Mouse (Mus musculus) hindbrain, embryonic 11.5 days (tissue): ENCODE results near the gene Kars. TPM values are rescaled to one million over a fixed set of nuclear protein-coding genes. Genes with fewer than 3 reads are reported as not detected.

Experiments used
- ATAC-seq: fragments of 200-750 bp; cut with Nextera tagmentation; 2 replicates; pipeline ENCODE4 v1.8.0; 2017; ENCODE audit warnings: mild to moderate bottlenecking, moderate TSS enrichment, moderate library complexity; ENCODE audit not compliant: low FRiP score
- DNase-seq: peaks from one replicate; pipeline ENCODE4 v3.0.0-alpha.2; 2015; ENCODE audit warnings: low spot score
- H3K27ac ChIP-seq: fragments of 300-500 bp; sonication (generic); 2 replicates; pipeline ENCODE4 v1.5.1; 2014; ENCODE audit warnings: mild to moderate bottlenecking, low read depth, low read length
- H3K27me3 ChIP-seq: fragments of 300-500 bp; sonication (generic); 2 replicates; pipeline ENCODE4 v1.6.1; 2014; ENCODE audit warnings: mild to moderate bottlenecking, low read length, moderate library complexity, mixed read lengths; ENCODE audit not compliant: control insufficient read depth, insufficient read depth
- H3K36me3 ChIP-seq: fragments of 300-500 bp; sonication (generic); 2 replicates; pipeline ENCODE4 v1.6.1; 2014; ENCODE audit warnings: mild to moderate bottlenecking, low read length, moderate library complexity, mixed read lengths; ENCODE audit not compliant: control insufficient read depth, insufficient read depth
- H3K4me1 ChIP-seq: fragments of 300-500 bp; sonication (generic); replicated peaks from 2 replicates; pipeline ENCODE4 v1.6.1; 2014; ENCODE audit warnings: low read length, mixed read lengths; ENCODE audit not compliant: control insufficient read depth, insufficient read depth
- H3K4me2 ChIP-seq: fragments of 300-500 bp; sonication (generic); replicated peaks from 2 replicates; pipeline ENCODE4 v1.6.1; 2014; ENCODE audit warnings: mild to moderate bottlenecking, low read depth, low read length
- H3K4me3 ChIP-seq: fragments of 300-500 bp; sonication (generic); 2 replicates; pipeline ENCODE4 v1.5.1; 2014; ENCODE audit warnings: low read depth, low read length
- H3K9ac ChIP-seq: fragments of 300-500 bp; sonication (generic); 2 replicates; pipeline ENCODE4 v1.6.1; 2014; ENCODE audit warnings: low read depth, low read length
- H3K9me3 ChIP-seq: fragments of 300-500 bp; sonication (generic); 2 replicates; pipeline ENCODE4 v1.6.1; 2016; ENCODE audit warnings: low read length; ENCODE audit not compliant: control insufficient read depth
- WGBS: fragments of 180-500 bp; shearing (Covaris S2); extraction: QIAGEN DNeasy Blood & Tissue Kit; methylation state at CpG from one replicate; pipeline ENCODE4 v1.1.7; 2014; 5-methylcytosine and 5-hydroxymethylcytosine counted together
- polyA plus RNA-seq: library from polyadenylated mRNA; unstranded; fragments of >200 nt; fragmentation: Nextera tagmentation; extraction: Ambion mirVana; gene quantifications from 2 replicates; pipeline ENCODE4 v1.2.1, GENCODE M21; 2014

Gene Kars
- 239 and 248 TPM in 2 replicates for polyA plus RNA-seq

DNA sequence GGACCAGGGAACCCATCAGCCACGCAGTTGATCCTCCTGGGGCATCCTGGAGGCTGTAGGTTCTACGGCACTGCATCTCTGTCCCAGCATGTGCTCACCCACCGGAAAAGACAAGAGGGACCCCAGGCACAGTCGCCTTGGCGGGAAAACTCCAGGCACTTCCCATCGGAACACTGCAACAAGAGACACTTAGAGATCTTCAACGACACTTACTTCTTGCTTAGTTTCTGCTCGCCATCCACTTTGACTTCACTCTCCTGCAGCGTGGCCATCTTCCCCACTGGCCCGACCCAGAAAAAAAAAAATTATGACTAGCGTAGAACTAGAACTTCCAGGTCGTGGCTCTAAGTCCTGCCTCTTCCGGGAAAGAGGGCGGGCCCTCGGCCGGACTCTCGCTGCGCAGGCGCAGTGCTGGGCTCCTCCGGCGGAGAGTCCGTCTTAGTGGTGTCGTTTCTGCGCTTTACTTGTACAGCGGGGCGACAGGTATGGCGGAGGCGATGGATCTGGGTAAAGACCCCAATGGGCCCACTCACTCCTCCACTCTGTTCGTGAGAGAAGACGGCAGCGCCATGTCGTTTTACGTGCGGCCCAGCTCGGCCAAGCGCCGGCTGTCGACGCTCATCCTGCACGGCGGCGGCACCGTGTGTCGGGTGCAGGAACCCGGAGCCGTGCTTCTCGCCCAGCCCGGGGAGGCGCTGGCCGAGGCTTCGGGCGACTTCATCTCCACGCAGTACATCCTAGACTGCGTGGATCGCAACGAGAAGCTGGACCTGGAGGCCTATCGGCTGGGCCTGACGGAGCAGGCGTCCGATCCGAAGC lies at the start of gene Kars, which contains the start of gene Terf2ip:
TSS of gene Kars (minus strand) at position 327 of the 819 bp plus-strand sequence.
TSS of gene Terf2ip (plus strand) at position 402 of the 819 bp plus-strand sequence.
- ATAC-seq (peak; percentile 92), DNase-seq (peak; percentile 95)
- H3K4me1 ChIP-seq: no peaks in the 10 kb centered on the region
- H3K9ac ChIP-seq: peak within 1 kb of the TSS; percentile 79
- no peaks in the 10 kb centered on the region for H3K36me3 ChIP-seq
- peak within 1 kb of the TSS; percentile 42 for H3K27ac ChIP-seq
- WGBS: under 1% methylated on average over 61 of the region's 61 CpGs
- H3K4me2 ChIP-seq: peak within 1 kb of the TSS; percentile 96
- peak within 1 kb of the TSS; percentile 74 for H3K4me3 ChIP-seq
- H3K9me3 ChIP-seq: no peaks in the 10 kb centered on the region
- H3K27me3 ChIP-seq: no peaks in the 10 kb centered on the region

DNA sequence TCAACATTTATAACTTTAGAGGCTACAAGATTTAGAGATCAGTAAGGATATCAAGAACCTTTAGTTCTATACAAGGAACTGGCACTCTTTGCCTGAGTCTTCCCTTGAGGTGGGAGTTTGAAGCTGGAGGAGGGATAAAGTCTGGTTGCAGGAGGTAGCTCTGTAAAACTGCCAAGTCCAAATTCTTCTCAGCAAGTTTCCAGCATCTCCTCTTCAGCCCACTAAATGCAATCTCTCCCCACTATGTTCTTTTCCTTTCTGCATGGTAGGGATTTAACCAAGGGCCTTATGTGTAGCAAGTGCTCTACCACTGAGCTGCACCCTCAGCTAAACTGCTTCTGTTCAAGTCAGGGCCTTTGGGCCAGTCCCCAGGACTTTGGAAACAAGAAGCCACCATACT lies 43.3 kb upstream of the Kars start:
- no peaks in the 10 kb centered on the region for H3K27me3 ChIP-seq
- no peak overlapping the region for H3K27ac ChIP-seq
- H3K4me2 ChIP-seq: no peak overlapping the region
- no peak overlapping the region for H3K4me3 ChIP-seq
- no peaks in the 10 kb centered on the region for H3K36me3 ChIP-seq
- no peaks in the 10 kb centered on the region for H3K4me1 ChIP-seq
- H3K9me3 ChIP-seq: no peaks in the 10 kb centered on the region
- no peak overlapping the region for H3K9ac ChIP-seq
- DNase-seq: no peak
- ATAC-seq: no peak

GRCm38 (mm10) chr8:112051537-112051936 lies 40.4 kb upstream of the Kars start:
- WGBS: 77% methylated on average over 9 of the region's 9 CpGs
- Histone ChIP-seq H3K4me1 (no peaks in the 10 kb centered on the region), H3K27me3 (no peaks in the 10 kb centered on the region), H3K9me3 (no peaks in the 10 kb centered on the region), H3K36me3 (no peaks in the 10 kb centered on the region), H3K27ac (no peak overlapping the region), H3K4me2 (no peak overlapping the region), H3K9ac (no peak overlapping the region), H3K4me3 (no peak overlapping the region)
- DNase-seq: no peak
- ATAC-seq: no peak

DNA sequence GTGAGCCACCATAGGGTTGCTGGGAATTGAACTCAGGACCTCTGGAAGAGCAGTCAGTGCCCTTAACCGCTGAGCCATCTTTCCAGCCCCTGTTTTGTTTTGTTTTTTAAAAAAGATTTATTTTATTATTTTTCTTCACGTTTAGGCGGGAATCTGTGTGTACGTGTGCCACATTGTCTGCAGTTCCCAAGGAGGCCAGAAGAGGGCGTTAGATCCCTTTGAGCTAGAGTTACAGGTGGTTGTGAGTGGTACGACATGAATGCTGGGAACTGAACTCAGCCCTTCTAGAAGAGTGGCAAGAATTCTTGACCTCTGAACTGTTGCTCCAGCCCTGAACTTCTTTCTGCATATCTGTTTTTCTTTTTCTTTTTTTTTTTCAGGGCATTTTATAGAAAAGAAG lies 38.9 kb upstream of the Kars start:
- 84% methylated on average over 6 of the region's 6 CpGs for WGBS
- DNase-seq (no peak), ATAC-seq (no peak)
- Histone ChIP-seq H3K27me3 (no peaks in the 10 kb centered on the region), H3K36me3 (no peaks in the 10 kb centered on the region), H3K9me3 (no peaks in the 10 kb centered on the region), H3K4me1 (no peaks in the 10 kb centered on the region), H3K4me3 (no peak overlapping the region), H3K4me2 (no peak overlapping the region), H3K27ac (no peak overlapping the region), H3K9ac (no peak overlapping the region)

DNA sequence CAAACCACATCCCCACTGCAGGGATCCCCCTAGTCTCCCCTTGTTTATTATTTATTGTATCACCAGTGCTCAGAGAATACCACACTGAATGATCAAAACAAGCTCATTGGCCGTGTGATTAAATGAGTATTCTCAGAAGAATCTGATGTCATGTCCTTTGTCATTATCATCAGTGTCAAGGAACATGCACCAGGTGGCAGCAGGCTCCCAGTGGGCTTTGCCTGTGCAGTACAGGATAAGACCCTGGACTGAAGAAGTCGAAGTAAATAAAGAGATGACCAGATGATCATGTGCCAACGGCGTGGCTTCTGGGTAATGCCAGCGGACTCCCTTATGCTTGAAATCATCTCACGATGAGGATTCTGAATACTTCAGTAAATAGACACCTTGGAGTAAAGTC lies 37.2 kb upstream of the Kars start:
- Histone ChIP-seq H3K9me3 (no peaks in the 10 kb centered on the region), H3K27ac (no peak overlapping the region), H3K4me3 (no peak overlapping the region), H3K9ac (no peak overlapping the region), H3K27me3 (no peaks in the 10 kb centered on the region), H3K36me3 (no peaks in the 10 kb centered on the region), H3K4me2 (no peak overlapping the region), H3K4me1 (no peaks in the 10 kb centered on the region)
- DNase-seq (no peak), ATAC-seq (no peak)
- 82% methylated on average over 6 of the region's 6 CpGs for WGBS

- Histone ChIP-seq H3K4me2 (no peak overlapping the region), H3K9ac (no peak overlapping the region), H3K4me3 (no peak overlapping the region), H3K9me3 (no peaks in the 10 kb centered on the region), H3K27me3 (no peaks in the 10 kb centered on the region), H3K36me3 (no peaks in the 10 kb centered on the region), H3K4me1 (no peaks in the 10 kb centered on the region), H3K27ac (no peak overlapping the region)
- DNase-seq (peak; percentile 93), ATAC-seq (peak; percentile 70; the same call in 1 of the 2 replicates)
- 6% methylated on average over 7 of the region's 7 CpGs for WGBS
Observed at GRCm38 (mm10) chr8:112045896-112046295, 34.8 kb upstream of the Kars start.

- no peaks in the 10 kb centered on the region for H3K4me1 ChIP-seq
- 85% methylated on average over 5 of the region's 5 CpGs for WGBS
Observed at GRCm38 (mm10) chr8:112045182-112045581, 34.1 kb upstream of the Kars start.

GRCm38 (mm10) chr8:112037521-112037920 lies 26.4 kb upstream of the Kars start:
- no peak overlapping the region for H3K9ac ChIP-seq
- H3K9me3 ChIP-seq: no peaks in the 10 kb centered on the region
- ATAC-seq (no peak), DNase-seq (no peak)
- H3K36me3 ChIP-seq: no peaks in the 10 kb centered on the region
- no peaks in the 10 kb centered on the region for H3K4me1 ChIP-seq
- H3K27ac ChIP-seq: no peak overlapping the region
- H3K4me2 ChIP-seq: no peak overlapping the region
- H3K4me3 ChIP-seq: no peak overlapping the region
- WGBS: 80% methylated on average over 18 of the region's 18 CpGs
- H3K27me3 ChIP-seq: no peaks in the 10 kb centered on the region

More at GRCm38 (mm10) chr8:112045182-112045581, 34.1 kb upstream of the Kars start:
- no peak for ATAC-seq
- Histone ChIP-seq H3K4me3 (no peak overlapping the region), H3K27ac (no peak overlapping the region), H3K27me3 (no peaks in the 10 kb centered on the region), H3K9ac (no peak overlapping the region), H3K4me2 (no peak overlapping the region), H3K36me3 (no peaks in the 10 kb centered on the region), H3K9me3 (no peaks in the 10 kb centered on the region)
- no peak for DNase-seq

DNA sequence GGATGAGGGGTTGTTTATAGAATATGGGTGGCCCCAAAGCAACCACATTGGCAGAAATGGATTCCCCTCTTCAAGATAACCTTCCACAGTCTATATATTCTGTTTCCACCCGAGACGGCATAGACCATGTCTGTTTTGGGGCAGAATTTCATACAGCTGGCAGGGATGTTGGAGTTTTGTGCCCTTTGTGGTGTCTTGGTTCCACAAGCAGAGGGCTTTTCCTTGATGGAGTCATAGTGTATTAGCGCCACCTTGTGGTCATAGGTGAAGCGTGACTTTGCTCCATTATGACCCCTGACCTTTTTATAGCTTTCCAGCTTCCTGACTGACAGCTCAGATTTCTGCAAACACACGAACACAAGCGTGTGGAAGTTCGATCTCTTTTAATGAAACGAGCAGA lies 23.5 kb upstream of the Kars start:
- Histone ChIP-seq H3K4me3 (no peak overlapping the region), H3K4me2 (no peak overlapping the region), H3K27ac (no peak overlapping the region), H3K9ac (no peak overlapping the region), H3K27me3 (no peaks in the 10 kb centered on the region), H3K4me1 (no peaks in the 10 kb centered on the region), H3K36me3 (no peaks in the 10 kb centered on the region), H3K9me3 (no peaks in the 10 kb centered on the region)
- DNase-seq (peak; percentile 82), ATAC-seq (peak; percentile 45; the same call in 1 of the 2 replicates)
- 15% methylated on average over 8 of the region's 8 CpGs for WGBS
